Mouse (Mus musculus) left cerebral cortex, adult 2 months (tissue): ENCODE measurements at regions not wholly inside any gene's neighbourhood (a gene's known extent, or its start where the extent isn't known, plus 50 kb on each side); places are given as distances from the start of the nearest gene placed in this dataset.

Experiments used
- DNase-seq, 2 experiments: peaks; one replicate each; pipeline ENCODE4 v3.0.0; 2021 to 2022; ENCODE audit warnings: low spot score in 2 of 2, mixed read lengths in 1 of 2; ENCODE audit errors: extremely low spot score in 1 of 2
- H3K27ac ChIP-seq: fragments of 200-600 bp; 2 replicates; pipeline ENCODE4 v1.8.1; 2022
- H3K4me3 ChIP-seq: fragments of 200-600 bp; 2 replicates; pipeline ENCODE4 v1.8.1; 2022
- CTCF ChIP-seq: fragments of 200-600 bp; IDR thresholded peaks from 2 replicates; pipeline ENCODE4 v1.8.1; 2022; ENCODE audit warnings: antibody characterized with exemption, mild to moderate bottlenecking, moderate library complexity
- intact Hi-C: fragments of 180-260 bp; cut with DNase I; formaldehyde crosslinking; loops from one replicate; pipeline ENCODE4 v1.15.1; 2025

- intact Hi-C loops, result no loop called here
- TF ChIP-seq CTCF, result no peak
- DNase-seq, result no peak
- no peak overlapping the region for H3K4me3 ChIP-seq
- H3K27ac ChIP-seq, result no peak overlapping the region
These were observed 71.4 kb upstream of the Elovl5 start for GRCm38 (mm10) chr9:77845664-77846290.

- no peak for TF ChIP-seq CTCF
- DNase-seq, result no peak
- Histone ChIP-seq H3K4me3 (no peak overlapping the region), H3K27ac (no peak overlapping the region)
- intact Hi-C loops, result no loop called here
These were observed 68.6 kb upstream of the Elovl5 start for GRCm38 (mm10) chr9:77848580-77848979.

- DNase-seq, result peak in 1 of 2 experiments; percentile 14
- no peak for TF ChIP-seq CTCF
- Histone ChIP-seq H3K27ac (no peak overlapping the region), H3K4me3 (no peak overlapping the region)
- intact Hi-C loops, result no loop called here
These were observed 67.8 kb upstream of the Elovl5 start for GRCm38 (mm10) chr9:77849343-77849742.

- no peak for DNase-seq
- TF ChIP-seq CTCF, result no peak
- intact Hi-C loops, result no loop called here
- no peak overlapping the region for H3K4me3 ChIP-seq
- no peak overlapping the region; the same call in 1 of the 2 replicates for H3K27ac ChIP-seq
These were observed 65.8 kb upstream of the Elovl5 start for GRCm38 (mm10) chr9:77851336-77851735.

- no peak for DNase-seq
- TF ChIP-seq CTCF, result no peak
- intact Hi-C loops, result no loop called here
- Histone ChIP-seq H3K27ac (no peak overlapping the region), H3K4me3 (no peak overlapping the region)
These were observed 59.8 kb upstream of the Elovl5 start for GRCm38 (mm10) chr9:77857091-77858058.

GRCm38 (mm10) chr9:77858127-77858794, 58.9 kb upstream of the Elovl5 start:
- Histone ChIP-seq H3K4me3 (no peak overlapping the region), H3K27ac (no peak overlapping the region)
- intact Hi-C loops, result no loop called here
- TF ChIP-seq CTCF, result no peak
- DNase-seq, result no peak
